Mouse (Mus musculus) T-helper 17 cell (primary cell): ENCODE results near the gene Stxbp5l.
"Not testable (repeated sequence)": the region's sequence is repeated elsewhere in the genome, so short reads cannot be mapped to it uniquely, and the experiment has no call there.

Experiments used
- in situ Hi-C, 2 experiments: fragments of 300-600 bp; cut with MboI, MseI; formaldehyde crosslinking; loops; 1 replicate in 1 of 2; 2 replicates in 1 of 2; pipeline ENCODE4 v1.15.1; 2025; ENCODE audit warnings: high pct_unique_total_duplicates in 2 of 2

Gene Stxbp5l

GRCm38 (mm10) chr16:37384821-37385344 is at the start of gene Stxbp5l:
TSS of gene Stxbp5l (minus strand) at chr16:37384962.
- in situ Hi-C loops, result loop anchor here in 1 of 2 experiments (10.0 kb wide), 1 partner anchor 470 kb away; no protein-coding TSS in a partner anchor

GRCm38 (mm10) chr16:37433418-37434204 is 48.8 kb upstream of the Stxbp5l start:
- in situ Hi-C loops, result no loop called here

GRCm38 (mm10) chr16:37425434-37425833 is 40.7 kb upstream of the Stxbp5l start:
- in situ Hi-C loops, result no loop called here

GRCm38 (mm10) chr16:37422874-37423273 is 38.1 kb upstream of the Stxbp5l start:
- in situ Hi-C loops, result no loop called here

GRCm38 (mm10) chr16:37421851-37422250 is 37.1 kb upstream of the Stxbp5l start:
- in situ Hi-C loops, result no loop called here

- in situ Hi-C loops, result no loop called here
These were observed 35.8 kb upstream of the Stxbp5l start for GRCm38 (mm10) chr16:37420512-37420911.

GRCm38 (mm10) chr16:37405536-37405935 is 20.8 kb upstream of the Stxbp5l start:
- in situ Hi-C loops, result no loop called here

- in situ Hi-C loops, result no loop called here
These were observed 20.2 kb upstream of the Stxbp5l start for GRCm38 (mm10) chr16:37404922-37405321.

GRCm38 (mm10) chr16:37389964-37390363 is 5.2 kb upstream of the Stxbp5l start:
- in situ Hi-C loops, result loop anchor here in 1 of 2 experiments (10.0 kb wide), 1 partner anchor 475 kb away; no protein-coding TSS in a partner anchor

GRCm38 (mm10) chr16:37389201-37389905 is 4.6 kb upstream of the Stxbp5l start:
- in situ Hi-C loops, result loop anchor here in 1 of 2 experiments (10.0 kb wide), 1 partner anchor 475 kb away; no protein-coding TSS in a partner anchor

- in situ Hi-C loops, result loop anchor here in 1 of 2 experiments (10.0 kb wide), 1 partner anchor 470 kb away; no protein-coding TSS in a partner anchor
These were observed 393 bp downstream of the Stxbp5l start for GRCm38 (mm10) chr16:37384369-37384768.

- in situ Hi-C loops, result loop anchor here in 1 of 2 experiments (10.0 kb wide), 1 partner anchor 469 kb away; no protein-coding TSS in a partner anchor
These were observed 1.3 kb downstream of the Stxbp5l start for GRCm38 (mm10) chr16:37383426-37383825.

- in situ Hi-C loops, result no loop called here
These were observed 12.0 kb downstream of the Stxbp5l start for GRCm38 (mm10) chr16:37372716-37373115.

GRCm38 (mm10) chr16:37367426-37367825 is 17.3 kb downstream of the Stxbp5l start:
- in situ Hi-C loops, result no loop called here

GRCm38 (mm10) chr16:37363958-37364357 is 20.8 kb downstream of the Stxbp5l start:
- in situ Hi-C loops, result no loop called here

GRCm38 (mm10) chr16:37355621-37356020 is 29.1 kb downstream of the Stxbp5l start:
- in situ Hi-C loops, result no loop called here

- in situ Hi-C loops, result no loop called here
These were observed 37.7 kb downstream of the Stxbp5l start for GRCm38 (mm10) chr16:37347092-37347491.

GRCm38 (mm10) chr16:37344960-37345359 is 39.8 kb downstream of the Stxbp5l start:
- in situ Hi-C loops, result no loop called here

GRCm38 (mm10) chr16:37341446-37341845 is 43.3 kb downstream of the Stxbp5l start:
- in situ Hi-C loops, result not testable (repeated sequence)

- in situ Hi-C loops, result no loop called here
These were observed 46.6 kb downstream of the Stxbp5l start for GRCm38 (mm10) chr16:37338177-37338576.

GRCm38 (mm10) chr16:37337529-37337928 is 47.2 kb downstream of the Stxbp5l start:
- in situ Hi-C loops, result no loop called here

- in situ Hi-C loops, result no loop called here
These were observed 80.3 kb downstream of the Stxbp5l start for GRCm38 (mm10) chr16:37304441-37304840.
